ENCODE assay signal across 26 mouse cellular contexts in genomic region chr13:43445754-43446153, GRCm38 (mm10). TPM values are rescaled to one million over a fixed set of nuclear protein-coding genes. Genes with fewer than 3 reads are reported as not detected.
DNase-seq lines count a peak whose midpoint lies in the region; ATAC-seq lines count a peak whose summit lies in the region.
"Had no signal": no experiment of that assay in that cellular context is flagged by ENCODE, and none has a peak within 500 bp of the region (broad histone marks: within the 10 kb centered on the region; RNA-seq: fewer than 3 reads in every experiment).

No protein-coding gene starts in this region.

- no peak for ATAC-seq in midbrain, embryonic 11.5 days (ENCODE audit: low FRiP score)
- ATAC-seq: forebrain, embryonic 15.5 days; hindbrain, postnatal 0 days had no signal

- no peak overlapping the region for H3K27ac ChIP-seq in midbrain, embryonic 11.5 days (ENCODE audit: low read depth, low read length)
- no peak overlapping the region for H3K27ac ChIP-seq in midbrain, embryonic 10.5 days (replicated peaks)
- 0 out of 2 replicates have a peak overlapping the region, but pooled peaks have one; percentile 17 for H3K27ac ChIP-seq in brown adipose tissue, adult 24 weeks (replicated peaks; ENCODE audit: low read depth, low read length)
- H3K27ac ChIP-seq: embryonic facial prominence, embryonic 10.5 days; embryonic facial prominence, embryonic 13.5 days; forebrain, embryonic 12.5 days; forebrain, embryonic 15.5 days; heart, adult 2 months; heart, embryonic 10.5 days; hindbrain, embryonic 10.5 days; hindbrain, embryonic 13.5 days; hindbrain, postnatal 0 days had no signal

- no peaks in the 10 kb centered on the region for H3K27me3 ChIP-seq in midbrain, embryonic 11.5 days (ENCODE audit: control insufficient read depth, insufficient read depth, low read length)
- no peaks in the 10 kb centered on the region for H3K27me3 ChIP-seq in midbrain, embryonic 10.5 days (ENCODE audit: low read depth, poor library complexity, severe bottlenecking)
- H3K27me3 ChIP-seq: embryonic facial prominence, embryonic 13.5 days; forebrain, embryonic 12.5 days; forebrain, embryonic 15.5 days; hindbrain, embryonic 13.5 days had no signal

- no peak overlapping the region for H3K4me3 ChIP-seq in midbrain, embryonic 11.5 days (ENCODE audit: low read depth, low read length)
- no peak overlapping the region for H3K4me3 ChIP-seq in midbrain, embryonic 10.5 days
- H3K4me3 ChIP-seq in brown adipose tissue, adult 24 weeks (ENCODE audit: insufficient read depth, low read depth, low read length), result no peak overlapping the region
- H3K4me3 ChIP-seq: embryonic facial prominence, embryonic 10.5 days; embryonic facial prominence, embryonic 13.5 days; erythroblast, embryonic 14.5 days; forebrain, embryonic 12.5 days; forebrain, embryonic 15.5 days; heart, adult 2 months; heart, embryonic 10.5 days; hindbrain, embryonic 10.5 days; hindbrain, embryonic 13.5 days had no signal

- no peak overlapping the region for H3K4me2 ChIP-seq in midbrain, embryonic 11.5 days
- H3K4me2 ChIP-seq: embryonic facial prominence, embryonic 13.5 days; forebrain, embryonic 12.5 days; forebrain, embryonic 15.5 days; hindbrain, embryonic 13.5 days had no signal

- whole genome bisulfite sequencing in midbrain, embryonic 11.5 days, result 95% methylated on average over 4 of the region's 4 CpGs
- 95% methylated on average over 4 of the region's 4 CpGs for WGBS in midbrain, embryonic 10.5 days

- H3K9me3 ChIP-seq in midbrain, embryonic 11.5 days (ENCODE audit: control insufficient read depth, low read length), result no peaks in the 10 kb centered on the region
- H3K9me3 ChIP-seq in midbrain, embryonic 10.5 days (replicated peaks), result no peaks in the 10 kb centered on the region
- H3K9me3 ChIP-seq: embryonic facial prominence, embryonic 10.5 days; embryonic facial prominence, embryonic 13.5 days; forebrain, embryonic 12.5 days; forebrain, embryonic 15.5 days; heart, embryonic 10.5 days; hindbrain, embryonic 10.5 days; hindbrain, embryonic 13.5 days had no signal

- H3K36me3 ChIP-seq in midbrain, embryonic 11.5 days (ENCODE audit: control insufficient read depth, insufficient read depth, low read length), result no peaks in the 10 kb centered on the region
- no peaks in the 10 kb centered on the region for H3K36me3 ChIP-seq in midbrain, embryonic 10.5 days
- H3K36me3 ChIP-seq: embryonic facial prominence, embryonic 10.5 days; embryonic facial prominence, embryonic 13.5 days; forebrain, embryonic 12.5 days; forebrain, embryonic 15.5 days; heart, embryonic 10.5 days; hindbrain, embryonic 10.5 days; hindbrain, embryonic 13.5 days had no signal

- H3K9ac ChIP-seq in midbrain, embryonic 11.5 days (ENCODE audit: low read length), result no peak overlapping the region
- H3K9ac ChIP-seq: embryonic facial prominence, embryonic 13.5 days; forebrain, embryonic 12.5 days; forebrain, embryonic 15.5 days; hindbrain, embryonic 13.5 days had no signal

- no peaks in the 10 kb centered on the region for H3K4me1 ChIP-seq in midbrain, embryonic 11.5 days (ENCODE audit: control insufficient read depth, insufficient read depth, low read length)
- peaks cover 8% of the 10 kb centered on the region; the same call in 1 of the 2 replicates for H3K4me1 ChIP-seq in midbrain, embryonic 10.5 days
- H3K4me1 ChIP-seq in brown adipose tissue, adult 24 weeks (ENCODE audit: control insufficient read depth, insufficient read depth, insufficient read length, low read length), result peaks cover 27% of the 10 kb centered on the region
- H3K4me1 ChIP-seq: embryonic facial prominence, embryonic 13.5 days; forebrain, embryonic 15.5 days had no signal

- DNase-seq in midbrain, embryonic 11.5 days (ENCODE audit: low spot score, missing footprints), result peak; percentile 56
- DNase-seq in midbrain, embryonic 10.5 days (ENCODE audit: low spot score), result no peak
- DNase-seq in naive thymus-derived CD4-positive, alpha-beta T cell, adult 2 months (ENCODE audit: low read depth), result peak; percentile 34
- no peak for DNase-seq in ovary, postnatal 36 days (ENCODE audit: low spot score)
- no peak for DNase-seq in ovary, adult 18-20 months (ENCODE audit: low spot score)
- DNase-seq: adrenal gland, adult 2 months; adrenal gland, postnatal 14 days; cerebellum, adult 11-12 months; cerebellum, adult 8-10 months; cerebellum, postnatal 10 days; cerebellum, postnatal 36 days; embryo, embryonic 11 days; gastrocnemius, postnatal 36 days; heart, adult 2 months; heart, postnatal 10 days; heart, postnatal 36 days had no signal

RNA-seq across cellular contexts. Expression of gene Ranbp9, which starts 35.3 kb away (rescaled TPM):
- polyA plus RNA-seq in midbrain, embryonic 11.5 days (2014; fragmentation: Nextera tagmentation; extraction: Ambion mirVana), result 10.9 and 15.9 TPM in 2 replicates
- 7.7 and 9.3 TPM in 2 replicates for polyA plus RNA-seq in midbrain, embryonic 10.5 days (2016; fragmentation: Nextera tagmentation; extraction: Ambion mirVana)
- polyA plus RNA-seq in brown adipose tissue, adult 24 weeks (2012; ENCODE audit: insufficient read depth, insufficient read length, missing spikeins), result 38.5 and 48.5 TPM in 2 replicates

RNA-seq across cellular contexts. Expression of gene Nol7, which starts 47.6 kb away (rescaled TPM):
- polyA plus RNA-seq in midbrain, embryonic 11.5 days (2014; fragmentation: Nextera tagmentation; extraction: Ambion mirVana), result 236 and 255 TPM in 2 replicates
- polyA plus RNA-seq in midbrain, embryonic 10.5 days (2016; fragmentation: Nextera tagmentation; extraction: Ambion mirVana), result 162 and 173 TPM in 2 replicates
- 96.3 and 110 TPM in 2 replicates for polyA plus RNA-seq in brown adipose tissue, adult 24 weeks (2012; ENCODE audit: insufficient read depth, insufficient read length, missing spikeins)

Comparison
In these comparisons a context has a peak if more than half of its experiments do, and no peak if none do; other contexts are left out.
1. DNase-seq: peak in midbrain, embryonic 11.5 days (single experiment) and naive thymus-derived CD4-positive, alpha-beta T cell, adult 2 months (single experiment); none in midbrain, embryonic 10.5 days (single experiment), ovary, postnatal 36 days (single experiment) and ovary, adult 18-20 months (single experiment).